Mouse (Mus musculus) lung, postnatal 36 days (tissue): ENCODE measurements around the gene Tmco4.

Source experiments
- DNase-seq: peaks from one replicate; pipeline ENCODE4 v3.0.0; 2022; ENCODE audit warnings: mixed read lengths

Tmco4 gene

GRCm38 (mm10) chr4:139024379-139024778 lies 51.7 kb downstream of the Tmco4 start:
- no peak for DNase-seq

GRCm38 (mm10) chr4:139030675-139031074 lies 58.0 kb downstream of the Tmco4 start:
- no peak for DNase-seq

GRCm38 (mm10) chr4:139032521-139032920 lies 59.8 kb downstream of the Tmco4 start:
- DNase-seq, result no peak

- DNase-seq, result no peak
These were observed 60.7 kb downstream of the Tmco4 start for GRCm38 (mm10) chr4:139033263-139034009.

GRCm38 (mm10) chr4:139034010-139034367 lies 61.3 kb downstream of the Tmco4 start:
- no peak for DNase-seq

GRCm38 (mm10) chr4:139034540-139034939 lies 61.9 kb downstream of the Tmco4 start:
- peak; percentile 9 for DNase-seq

- no peak for DNase-seq
These were observed 62.3 kb downstream of the Tmco4 start for GRCm38 (mm10) chr4:139034942-139035341.

- DNase-seq, result no peak
These were observed 63.1 kb downstream of the Tmco4 start for GRCm38 (mm10) chr4:139035799-139036198.

GRCm38 (mm10) chr4:139037795-139038607 lies 65.3 kb downstream of the Tmco4 start:
- DNase-seq, result peak; percentile 12

GRCm38 (mm10) chr4:139040084-139040839 lies 67.6 kb downstream of the Tmco4 start:
- no peak for DNase-seq

- DNase-seq, result no peak
These were observed 69.9 kb downstream of the Tmco4 start for GRCm38 (mm10) chr4:139042611-139043010.

- peak; percentile 6 for DNase-seq
These were observed 70.9 kb downstream of the Tmco4 start for GRCm38 (mm10) chr4:139043600-139043999.

- DNase-seq, result no peak
These were observed 71.9 kb downstream of the Tmco4 start for GRCm38 (mm10) chr4:139044566-139044965.

- no peak for DNase-seq
These were observed 73.7 kb downstream of the Tmco4 start for GRCm38 (mm10) chr4:139046354-139046753.

- no peak for DNase-seq
These were observed 75.8 kb downstream of the Tmco4 start for GRCm38 (mm10) chr4:139048518-139048917.

GRCm38 (mm10) chr4:139052796-139053195 lies 80.1 kb downstream of the Tmco4 start:
- no peak for DNase-seq

GRCm38 (mm10) chr4:139053391-139053790 lies 80.7 kb downstream of the Tmco4 start:
- DNase-seq, result no peak

- no peak for DNase-seq
These were observed 81.7 kb downstream of the Tmco4 start for GRCm38 (mm10) chr4:139054300-139054923.

GRCm38 (mm10) chr4:139055336-139055735 lies 82.6 kb downstream of the Tmco4 start:
- DNase-seq, result no peak

GRCm38 (mm10) chr4:139055744-139056143 lies 83.1 kb downstream of the Tmco4 start:
- no peak for DNase-seq

GRCm38 (mm10) chr4:139057291-139057690 lies 84.6 kb downstream of the Tmco4 start:
- no peak for DNase-seq

- DNase-seq, result no peak
These were observed 85.3 kb downstream of the Tmco4 start for GRCm38 (mm10) chr4:139058029-139058428.

- DNase-seq, result peak; percentile 21
These were observed 86.9 kb downstream of the Tmco4 start for GRCm38 (mm10) chr4:139059569-139059968.
